Mouse (Mus musculus) adrenal gland, postnatal 10 days (tissue): Measurements from ENCODE around the gene Pkd1l1. TPM values are rescaled to one million over a fixed set of nuclear protein-coding genes. Genes with fewer than 3 reads are reported as not detected.

ENCODE experiments used
- DNase-seq: peaks from one replicate; pipeline ENCODE4 v3.0.0; 2021; ENCODE audit warnings: mixed read lengths
- long read RNA-seq, 2 experiments: library from polyadenylated mRNA; stranded (forward); transcript quantifications; one replicate each; pipeline ENCODE4 v2.0.0; 2021
- total RNA-seq, 2 experiments: library from RNA; stranded (reverse); gene quantifications; 2 replicates each; pipeline ENCODE4 v1.2.3; 2021

The Pkd1l1 gene
- total RNA-seq: under 1 TPM; 0.09 to 0.15 TPM
- long read RNA-seq, experiment 1: 0 reads
- long read RNA-seq, experiment 2: 0 reads

GRCm38 (mm10) chr11:8973166-8973565, at the start of gene Pkd1l1:
Gene Pkd1l1, minus strand, starts transcription at chr11:8973266.
- DNase-seq: no peak

GRCm38 (mm10) chr11:9020207-9020606, 47.1 kb upstream of the Pkd1l1 start:
- no peak for DNase-seq

- DNase-seq: no peak
Measured at GRCm38 (mm10) chr11:9018491-9019267, 45.6 kb upstream of the Pkd1l1 start.

GRCm38 (mm10) chr11:9014740-9015139, 41.7 kb upstream of the Pkd1l1 start:
- DNase-seq: no peak

- DNase-seq: no peak
Measured at GRCm38 (mm10) chr11:9011348-9011747, 38.3 kb upstream of the Pkd1l1 start.

- peak; percentile 96 for DNase-seq
Measured at GRCm38 (mm10) chr11:9010853-9011339, 37.8 kb upstream of the Pkd1l1 start, which contains the start of gene Hus1. Gene Hus1, minus strand, starts transcription at chr11:9011191.

GRCm38 (mm10) chr11:9010416-9010815, 37.4 kb upstream of the Pkd1l1 start:
- peak; percentile 38 for DNase-seq

GRCm38 (mm10) chr11:9008761-9009160, 35.7 kb upstream of the Pkd1l1 start:
- no peak for DNase-seq

GRCm38 (mm10) chr11:8988084-8988483, 15.0 kb upstream of the Pkd1l1 start:
- no peak for DNase-seq

GRCm38 (mm10) chr11:8986058-8986457, 13.0 kb upstream of the Pkd1l1 start:
- peak; percentile 18 for DNase-seq

- DNase-seq: peak; percentile 86
Measured at GRCm38 (mm10) chr11:8983237-8983861, 10.3 kb upstream of the Pkd1l1 start.

GRCm38 (mm10) chr11:8978154-8978553, 5.1 kb upstream of the Pkd1l1 start:
- DNase-seq: no peak

GRCm38 (mm10) chr11:8972093-8972492, 973 bp downstream of the Pkd1l1 start:
- no peak for DNase-seq

GRCm38 (mm10) chr11:8970509-8970908, 2.6 kb downstream of the Pkd1l1 start:
- DNase-seq: no peak

GRCm38 (mm10) chr11:8968094-8968493, 5.0 kb downstream of the Pkd1l1 start:
- DNase-seq: no peak

GRCm38 (mm10) chr11:8958572-8958971, 14.5 kb downstream of the Pkd1l1 start:
- DNase-seq: no peak

- DNase-seq: peak; percentile 32
Measured at GRCm38 (mm10) chr11:8958108-8958507, 15.0 kb downstream of the Pkd1l1 start.

- DNase-seq: peak; percentile 11
Measured at GRCm38 (mm10) chr11:8957023-8957422, 16.0 kb downstream of the Pkd1l1 start.

GRCm38 (mm10) chr11:8955678-8956077, 17.4 kb downstream of the Pkd1l1 start:
- peak; percentile 39 for DNase-seq

GRCm38 (mm10) chr11:8949765-8950430, 23.2 kb downstream of the Pkd1l1 start:
- no peak for DNase-seq

- DNase-seq: no peak
Measured at GRCm38 (mm10) chr11:8948871-8949270, 24.2 kb downstream of the Pkd1l1 start.

- no peak for DNase-seq
Measured at GRCm38 (mm10) chr11:8944114-8944513, 29.0 kb downstream of the Pkd1l1 start.

- DNase-seq: no peak
Measured at GRCm38 (mm10) chr11:8942446-8942845, 30.6 kb downstream of the Pkd1l1 start.
